Mouse (Mus musculus) right cerebral cortex, postnatal 10 days (tissue): ENCODE measurements around the gene Mob4.

Source experiments
- DNase-seq, 2 experiments: peaks; one replicate each; pipeline ENCODE4 v3.0.0; 2021; ENCODE audit warnings: low spot score in 2 of 2

Mob4 gene

GRCm38 (mm10) chr1:55179917-55180566, 49.0 kb downstream of the Mob4 start:
- no peak for DNase-seq

GRCm38 (mm10) chr1:55182392-55182791, 51.4 kb downstream of the Mob4 start:
- DNase-seq: no peak

DNA sequence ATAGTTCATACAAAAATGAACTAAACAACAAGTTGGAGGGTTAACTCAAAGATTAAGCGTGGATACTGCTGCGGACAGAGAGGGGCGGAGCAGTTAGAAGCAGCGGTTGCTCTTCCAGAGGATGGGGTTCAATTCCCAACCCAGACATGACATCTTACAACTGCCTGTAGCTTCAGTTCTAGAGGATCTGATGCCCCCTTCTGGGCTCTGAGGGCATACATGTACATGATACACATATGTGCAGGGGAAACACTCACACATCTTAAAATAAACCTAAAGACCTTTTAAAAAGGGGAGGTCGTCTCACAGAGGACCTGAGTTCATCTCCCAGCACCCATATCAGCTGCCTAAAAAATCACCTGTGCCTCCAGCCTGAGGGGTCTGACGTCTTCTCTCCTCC, 54.7 kb downstream of the Mob4 start:
- DNase-seq: no peak

DNA sequence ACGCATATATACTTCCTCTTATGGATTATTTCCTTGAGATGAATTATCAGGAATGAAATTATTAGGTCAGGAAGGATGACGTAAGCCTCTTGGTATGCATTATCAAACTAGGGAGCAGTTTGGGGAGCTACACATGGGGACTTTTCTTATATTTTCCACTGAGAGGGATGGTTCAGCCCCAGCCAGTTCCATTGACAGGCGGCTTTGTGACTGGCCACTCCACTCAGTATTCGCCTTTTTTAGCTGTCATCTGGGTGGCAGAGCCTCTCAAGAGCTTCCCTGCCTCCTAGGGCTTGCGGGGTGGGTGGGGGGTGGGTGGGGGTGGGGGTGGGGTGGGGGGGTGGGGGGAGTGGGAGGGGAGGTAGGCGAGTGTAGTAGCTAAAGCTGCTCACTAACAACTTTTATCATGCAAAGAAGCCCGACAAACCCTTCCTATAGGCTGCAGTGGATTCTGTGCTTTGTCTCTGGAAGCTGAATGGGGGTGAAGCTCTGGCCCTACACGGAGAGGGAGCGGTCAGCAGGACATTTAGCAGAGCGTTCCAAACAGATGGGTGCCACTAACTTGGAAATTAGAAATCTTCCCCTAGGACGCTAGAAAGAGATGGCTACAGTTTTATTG, 55.7 kb downstream of the Mob4 start:
- DNase-seq: no peak

GRCm38 (mm10) chr1:55192015-55192414, 61.0 kb downstream of the Mob4 start:
- no peak for DNase-seq

DNA sequence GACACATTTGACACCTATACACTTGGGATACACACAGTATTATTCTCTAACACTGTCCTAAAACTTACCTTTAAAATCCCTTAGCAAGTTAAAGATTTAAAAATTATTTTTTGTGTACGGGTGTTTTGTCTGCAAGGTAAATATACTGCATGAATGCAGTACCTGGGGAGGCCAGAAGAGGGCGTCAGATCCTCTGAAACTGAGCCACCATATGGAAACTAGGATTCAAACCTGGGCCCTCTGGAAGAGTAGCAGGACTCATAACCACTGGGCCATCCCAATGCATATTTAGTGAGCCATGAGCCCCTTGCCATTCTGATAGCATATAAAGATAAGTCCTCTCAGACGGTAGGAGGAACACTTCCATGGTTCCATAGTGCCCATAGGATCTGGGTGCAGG, 61.8 kb downstream of the Mob4 start:
- no peak for DNase-seq

DNA sequence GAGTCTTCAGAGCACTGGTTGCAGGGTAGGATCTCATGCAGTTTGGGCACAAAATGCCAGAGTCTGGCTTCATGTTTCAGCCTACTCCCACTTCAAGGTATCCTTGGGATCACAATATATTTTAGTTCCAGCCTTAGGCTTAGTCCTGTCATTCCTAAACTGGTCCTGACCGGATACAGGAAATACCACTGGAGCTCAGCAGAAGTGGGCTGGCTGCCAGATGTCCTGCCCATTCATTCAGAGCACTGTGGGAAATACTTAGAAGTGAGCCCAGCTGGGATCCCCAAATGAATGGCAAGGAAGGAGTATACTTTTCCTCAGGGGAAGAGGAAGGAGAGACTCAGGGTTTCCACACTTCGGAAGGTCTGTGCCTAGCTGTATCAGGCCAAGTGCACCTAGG, 62.3 kb downstream of the Mob4 start:
- peak; percentile 52 to 56 for DNase-seq

DNA sequence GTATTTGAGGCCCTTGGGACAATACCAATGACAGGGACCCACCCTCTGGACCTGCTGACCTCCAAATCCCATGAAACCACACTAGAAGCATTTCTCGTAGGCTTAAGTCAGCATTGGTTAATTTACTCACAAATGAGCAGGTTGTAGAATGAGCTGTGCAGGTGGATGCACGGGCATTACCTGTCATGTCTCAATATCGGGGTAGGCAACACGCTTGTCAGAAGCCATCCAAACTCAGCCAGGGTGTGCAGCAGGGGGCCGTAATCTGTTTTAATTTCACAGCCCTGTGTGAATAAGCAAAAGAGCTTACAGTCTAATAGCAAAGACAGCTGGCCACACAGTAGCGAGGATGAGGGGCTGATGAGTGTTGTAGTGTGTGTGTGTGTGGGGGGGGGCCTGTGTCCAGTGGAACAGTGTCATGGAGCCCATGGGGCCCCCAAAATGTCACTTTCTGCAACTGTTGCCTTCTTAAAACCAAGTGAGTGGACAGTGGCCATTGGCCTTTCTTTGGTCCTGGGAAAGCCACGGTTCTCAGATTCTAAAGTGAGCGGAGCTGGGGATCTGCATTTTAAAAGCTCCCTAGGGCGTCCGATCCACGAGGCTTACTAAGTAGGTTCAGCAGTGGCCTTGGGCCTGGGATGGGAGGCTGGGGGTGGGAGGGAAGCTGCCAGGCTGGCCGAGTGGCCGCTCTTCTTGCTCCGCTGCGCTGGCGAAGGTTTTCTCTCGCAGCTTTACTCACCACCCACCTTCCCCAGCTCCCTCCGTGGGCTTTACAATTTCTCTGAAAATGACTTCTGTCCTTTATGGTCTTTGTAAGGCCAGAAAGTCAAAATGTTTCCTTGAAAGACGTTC, 63.3 kb downstream of the Mob4 start:
- peak; percentile 32 to 39 for DNase-seq

GRCm38 (mm10) chr1:55195021-55195420, 64.0 kb downstream of the Mob4 start:
- no peak for DNase-seq

DNA sequence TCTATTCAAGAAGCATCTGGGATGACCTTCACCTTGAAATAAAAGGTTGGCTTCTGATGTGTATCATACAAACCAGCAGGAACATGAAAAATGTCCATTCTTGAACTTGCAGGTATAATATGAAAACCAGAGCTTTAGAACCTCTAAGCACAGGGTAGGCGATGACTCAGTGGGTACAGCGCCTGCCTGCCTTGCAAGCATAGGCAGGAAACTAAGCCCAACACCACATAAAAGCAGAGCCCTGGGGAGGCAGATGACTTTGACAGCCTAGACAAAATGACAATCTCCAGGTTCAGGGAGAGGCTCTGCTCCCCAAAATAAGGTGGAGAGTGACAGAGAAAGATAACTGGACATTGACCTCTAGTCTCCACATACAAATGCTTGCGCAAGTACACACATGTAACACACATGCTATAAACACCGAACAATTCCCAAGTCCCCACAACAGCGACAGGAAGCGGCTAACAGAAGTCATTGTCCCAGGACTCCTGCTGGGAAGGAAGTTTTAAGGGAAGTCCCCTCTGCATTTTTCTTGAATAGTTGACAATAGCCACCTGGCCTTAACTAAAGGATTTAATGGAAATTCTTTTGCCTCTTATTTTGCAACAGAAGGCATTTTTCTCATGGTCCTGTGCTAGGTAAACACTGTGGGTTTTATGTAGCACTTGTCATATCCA, 65.4 kb downstream of the Mob4 start:
- DNase-seq: no peak

GRCm38 (mm10) chr1:55198719-55199118, 67.7 kb downstream of the Mob4 start:
- no peak for DNase-seq

DNA sequence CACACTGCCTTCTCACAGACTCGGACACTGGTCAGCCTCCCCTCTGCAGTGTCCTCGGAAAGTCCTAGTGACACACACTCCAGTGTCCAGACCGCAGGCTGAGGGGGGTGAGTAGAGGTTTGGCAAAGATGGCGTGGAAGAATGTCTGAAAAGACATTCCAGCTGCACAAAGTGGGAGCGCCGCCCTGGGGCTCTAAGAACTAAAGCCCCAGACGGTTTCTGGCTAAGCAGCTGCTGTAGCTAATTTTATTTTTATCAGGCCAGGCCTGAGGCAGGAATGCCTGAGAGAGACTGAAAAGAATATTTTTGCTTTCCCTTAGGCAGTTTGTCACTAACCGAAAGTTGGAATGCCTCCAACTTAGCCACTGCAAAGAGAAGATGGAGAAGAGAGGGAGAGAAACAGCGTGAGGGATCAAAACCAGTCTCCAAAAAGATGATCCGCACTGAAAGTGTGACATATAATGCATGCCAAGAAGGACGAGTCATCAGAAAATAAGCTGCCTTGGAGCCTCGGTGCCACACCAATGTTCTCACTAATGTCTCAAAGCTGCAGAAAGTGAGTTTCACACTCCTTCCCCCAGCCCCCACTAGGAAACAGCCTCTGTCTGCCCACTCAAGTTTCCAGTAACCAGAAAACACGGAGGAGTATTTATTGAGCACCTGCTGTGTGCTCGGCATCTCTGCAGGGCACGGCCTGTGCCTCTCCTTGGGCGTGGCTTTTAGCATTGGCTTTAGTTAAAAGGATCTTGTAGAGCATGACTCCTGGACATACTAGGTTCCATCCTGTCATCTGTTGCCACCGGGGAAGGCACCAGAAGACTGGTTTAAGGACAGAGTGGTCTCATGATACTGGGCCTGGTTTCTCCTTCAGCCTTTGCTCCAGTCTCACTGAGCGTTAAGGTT, 71.1 kb downstream of the Mob4 start:
- DNase-seq: peak; percentile 57 to 74
